Mouse (Mus musculus) spleen, adult 2 months (tissue): ENCODE measurements around the gene D2hgdh.
"Not testable (repeated sequence)": the region's sequence is repeated elsewhere in the genome, so short reads cannot be mapped to it uniquely, and the experiment has no call there.

Source experiments
- CTCF ChIP-seq: fragments of 200-500 bp; IDR thresholded peaks from 2 replicates; pipeline ENCODE4 v1.5.1; 2011; ENCODE audit warnings: mild to moderate bottlenecking, inconsistent platforms; ENCODE audit not compliant: insufficient read depth, insufficient read length, insufficient replicate concordance; ENCODE audit errors: extremely low read depth
- POLR2A ChIP-seq: fragments of 200-500 bp; IDR thresholded peaks from 2 replicates; pipeline ENCODE4 v1.6.1; 2011; ENCODE audit warnings: low read depth, low read length, inconsistent platforms

- not testable (repeated sequence) for TF ChIP-seq CTCF, POLR2A
Measured at GRCm38 (mm10) chr1:93901291-93901690, 76.6 kb downstream of the D2hgdh start.
